Mouse (Mus musculus) stomach, embryonic 14.5 days (tissue): Measurements from ENCODE around the gene Astl. TPM values are rescaled to one million over a fixed set of nuclear protein-coding genes. Genes with fewer than 3 reads are reported as not detected.

ENCODE experiments used
- ATAC-seq: fragments of 200-750 bp; cut with Nextera tagmentation; 2 replicates; pipeline ENCODE4 v1.8.0; 2017; ENCODE audit warnings: low read depth, moderate TSS enrichment; ENCODE audit not compliant: insufficient number of reproducible peaks, insufficient read depth, low FRiP score
- H3K27ac ChIP-seq: fragments of 300-500 bp; sonication (generic); 2 replicates; pipeline ENCODE4 v1.5.1; 2014; ENCODE audit warnings: mild to moderate bottlenecking, low read length, moderate library complexity, mixed read lengths
- H3K27me3 ChIP-seq: fragments of 300-500 bp; sonication (generic); 2 replicates; pipeline ENCODE4 v1.6.1; 2014; ENCODE audit warnings: low read length, control low read depth, mixed read lengths; ENCODE audit not compliant: control insufficient read depth, insufficient read depth
- H3K36me3 ChIP-seq: fragments of 300-500 bp; sonication (generic); 2 replicates; pipeline ENCODE4 v1.6.1; 2014; ENCODE audit warnings: mild to moderate bottlenecking, control low read depth, low read length, moderate library complexity, mixed read lengths; ENCODE audit not compliant: control insufficient read depth, insufficient read depth
- H3K4me1 ChIP-seq: fragments of 300-500 bp; sonication (generic); 2 replicates; pipeline ENCODE4 v1.6.1; 2014; ENCODE audit warnings: low read length, control low read depth, mixed read lengths; ENCODE audit not compliant: control insufficient read depth, insufficient read depth
- H3K4me2 ChIP-seq: fragments of 300-500 bp; sonication (generic); replicated peaks from 2 replicates; pipeline ENCODE4 v1.6.1; 2014; ENCODE audit warnings: low read depth, low read length, control low read depth
- H3K4me3 ChIP-seq: fragments of 300-500 bp; sonication (generic); 2 replicates; pipeline ENCODE4 v1.5.1; 2014; ENCODE audit warnings: low read depth, low read length, control low read depth
- H3K9ac ChIP-seq: fragments of 300-500 bp; sonication (generic); replicated peaks from 2 replicates; pipeline ENCODE4 v1.6.1; 2014; ENCODE audit warnings: low read depth, mild to moderate bottlenecking, control low read depth, low read length, moderate library complexity, mixed read lengths
- H3K9me3 ChIP-seq: fragments of 300-500 bp; sonication (generic); 2 replicates; pipeline ENCODE4 v1.6.1; 2016; ENCODE audit warnings: low read depth, low read length, control low read depth; ENCODE audit not compliant: control insufficient read depth
- WGBS: fragments of 180-500 bp; shearing (Covaris S2); extraction: QIAGEN DNeasy Blood & Tissue Kit; methylation state at CpG from one replicate; pipeline ENCODE4 v1.1.7; 2014; 5-methylcytosine and 5-hydroxymethylcytosine counted together
- polyA plus RNA-seq: library from polyadenylated mRNA; unstranded; fragments of >200 nt; fragmentation: Nextera tagmentation; extraction: Ambion mirVana; gene quantifications from 2 replicates; pipeline ENCODE4 v1.2.1, GENCODE M21; 2014

Gene Astl
- polyA plus RNA-seq, 1 experiment from 2014 or later: not detected

DNA sequence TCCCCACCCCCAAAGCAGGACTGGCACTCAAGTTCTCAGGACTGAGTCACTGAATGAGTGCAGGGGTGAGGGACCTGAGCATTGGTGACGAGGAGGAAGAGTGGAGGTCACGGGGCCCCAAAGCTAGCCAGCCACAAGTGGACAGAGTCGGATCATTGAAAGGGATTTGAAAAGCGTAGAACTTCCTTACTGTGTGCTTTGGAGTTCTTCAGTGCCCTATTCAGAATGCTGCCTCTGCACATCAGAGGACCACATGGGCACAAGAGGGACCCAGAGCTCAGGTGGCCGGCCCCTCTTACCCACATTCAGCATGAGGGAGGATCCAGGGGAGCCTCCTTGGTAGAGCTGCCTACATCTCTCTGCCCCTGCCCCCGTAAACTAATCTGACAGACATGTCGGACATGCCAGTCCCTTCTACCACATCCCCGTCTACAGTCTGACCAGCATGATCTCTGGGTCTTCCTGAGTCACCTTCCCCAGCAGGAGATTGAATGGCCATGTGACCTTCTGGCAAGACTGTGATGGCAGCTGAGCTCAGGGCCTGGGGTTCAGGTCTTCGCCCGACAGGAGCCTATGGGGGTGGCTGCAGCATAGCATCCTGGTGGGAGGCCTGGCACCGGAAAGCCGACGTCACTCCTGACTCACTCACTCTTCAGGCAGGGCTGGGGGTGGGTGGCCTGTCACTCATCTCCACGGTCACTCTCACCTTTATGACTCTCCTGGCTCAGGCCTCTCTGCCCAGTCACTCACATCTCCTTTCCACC lies 5.5 kb upstream of the Astl start:
- Histone ChIP-seq H3K9me3 (no peaks in the 10 kb centered on the region), H3K27ac (no peak overlapping the region), H3K4me2 (no peak overlapping the region), H3K4me1 (no peaks in the 10 kb centered on the region), H3K9ac (no peak overlapping the region), H3K36me3 (no peaks in the 10 kb centered on the region), H3K4me3 (no peak overlapping the region), H3K27me3 (peaks cover 6% of the 10 kb centered on the region; the same call in 1 of the 2 replicates)
- WGBS: 80% methylated on average over 14 of the region's 14 CpGs
- ATAC-seq: no peak

DNA sequence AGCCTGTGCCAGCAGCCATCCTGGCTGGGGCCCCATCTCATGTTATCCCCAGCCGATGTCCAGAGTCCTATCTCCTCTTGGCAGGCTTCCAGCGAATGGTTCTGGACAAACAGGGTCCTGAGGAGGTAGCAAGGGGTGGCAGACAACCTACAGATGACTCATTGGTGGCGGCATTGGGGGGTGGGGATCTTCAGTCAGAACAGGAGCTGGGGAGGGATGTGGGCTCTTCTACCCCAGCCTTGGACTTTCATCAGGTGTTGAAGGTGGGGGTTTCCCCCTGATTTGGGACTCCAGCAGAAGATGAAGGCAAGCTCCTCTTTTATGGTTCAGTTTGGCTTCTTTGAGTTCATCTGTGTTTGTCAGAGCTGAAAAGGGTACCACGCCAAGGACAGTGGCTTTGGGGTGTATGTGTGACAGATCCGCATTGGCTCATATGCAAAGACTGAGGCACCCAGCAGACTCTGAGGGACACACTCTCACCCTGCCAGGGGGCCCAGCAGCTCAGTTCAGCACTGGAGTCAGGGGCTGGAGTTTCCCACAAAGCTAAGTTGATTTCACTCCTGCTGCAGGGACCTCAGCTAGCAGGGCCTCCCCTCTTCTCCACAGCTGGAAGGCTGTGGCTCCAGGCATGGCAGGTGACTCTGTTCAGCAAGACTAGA lies 4.4 kb upstream of the Astl start:
- H3K9me3 ChIP-seq: no peaks in the 10 kb centered on the region
- no peak overlapping the region for H3K4me3 ChIP-seq
- H3K27ac ChIP-seq: no peak overlapping the region
- no peaks in the 10 kb centered on the region for H3K4me1 ChIP-seq
- 58% methylated on average over 5 of the region's 5 CpGs for WGBS
- no peaks in the 10 kb centered on the region for H3K36me3 ChIP-seq
- H3K9ac ChIP-seq: no peak overlapping the region
- no peak for ATAC-seq
- H3K27me3 ChIP-seq: peaks cover 6% of the 10 kb centered on the region; the same call in 1 of the 2 replicates
- H3K4me2 ChIP-seq: no peak overlapping the region

DNA sequence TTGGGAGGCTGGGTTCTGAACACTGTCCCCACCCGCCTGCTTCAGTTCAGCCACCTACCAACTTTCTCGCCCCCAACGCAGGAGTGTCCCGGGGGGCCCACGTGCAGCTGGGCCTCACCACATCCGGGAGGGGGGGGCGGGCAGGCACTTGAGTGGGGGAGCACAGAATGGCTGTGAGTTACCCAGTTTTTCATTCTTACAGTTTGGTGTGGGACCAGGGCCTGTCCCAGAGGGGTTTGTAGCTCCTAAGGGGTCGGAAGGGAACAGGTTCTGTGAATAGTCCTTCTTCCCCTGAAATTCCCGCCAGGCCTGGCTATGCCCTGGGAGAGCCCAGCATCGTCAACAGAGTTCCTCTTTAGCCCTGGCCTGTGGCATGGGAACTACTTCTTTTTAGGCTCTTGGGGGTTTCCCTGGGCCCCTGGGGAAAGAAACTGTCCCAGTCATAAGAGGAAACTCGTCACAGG lies 3.3 kb upstream of the Astl start:
- 52% methylated on average over 11 of the region's 11 CpGs for WGBS
- ATAC-seq: no peak
- H3K4me2 ChIP-seq: no peak overlapping the region
- H3K9ac ChIP-seq: no peak overlapping the region
- H3K4me3 ChIP-seq: no peak overlapping the region
- no peaks in the 10 kb centered on the region for H3K36me3 ChIP-seq
- H3K9me3 ChIP-seq: no peaks in the 10 kb centered on the region
- H3K27ac ChIP-seq: no peak overlapping the region
- no peaks in the 10 kb centered on the region for H3K4me1 ChIP-seq
- H3K27me3 ChIP-seq: peaks cover 6% of the 10 kb centered on the region; the same call in 1 of the 2 replicates

DNA sequence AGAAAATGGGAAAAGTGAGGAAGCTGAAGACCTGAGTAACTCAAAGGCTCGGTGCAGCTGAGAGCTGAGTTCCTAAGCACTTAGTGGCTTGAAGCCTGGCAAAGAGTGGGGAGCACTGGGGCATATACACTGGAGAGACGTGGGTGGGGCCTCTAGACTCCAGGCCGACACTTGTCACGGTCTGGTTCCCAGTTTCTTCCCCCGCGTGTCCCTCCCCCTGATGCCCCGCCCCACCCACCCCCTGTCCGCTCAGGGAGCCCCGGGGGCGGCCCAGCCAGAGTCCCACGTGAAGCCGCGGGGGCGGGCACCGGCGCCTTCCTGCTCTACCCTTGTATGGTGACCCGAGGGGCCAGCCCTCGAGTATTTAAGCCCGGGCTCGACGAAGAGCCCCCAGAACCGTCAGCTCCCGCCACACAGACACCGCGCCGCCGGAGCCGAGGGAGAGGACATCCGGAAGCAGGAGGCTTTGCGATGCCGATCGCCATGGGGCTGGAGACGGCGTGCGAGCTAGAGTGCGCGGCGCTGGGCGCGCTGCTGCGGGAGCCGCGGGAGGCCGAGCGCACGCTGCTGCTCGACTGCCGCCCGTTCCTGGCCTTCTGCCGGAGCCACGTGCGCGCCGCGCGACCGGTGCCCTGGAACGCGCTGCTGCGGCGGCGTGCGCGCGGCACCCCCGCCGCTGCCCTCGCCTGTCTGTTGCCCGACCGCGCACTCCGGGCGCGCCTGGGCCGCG lies 2.5 kb upstream of the Astl start, which contains the start of gene Dusp2:
Gene Dusp2, plus strand, starts transcription at position 393 of the 730 bp plus-strand sequence.
- Histone ChIP-seq H3K9ac (no peak within 1 kb of the TSS; the same call in 1 of the 2 replicates), H3K27ac (no peak within 1 kb of the TSS), H3K4me1 (no peaks in the 10 kb centered on the region), H3K9me3 (no peaks in the 10 kb centered on the region), H3K4me3 (peak within 1 kb of the TSS; percentile 37), H3K36me3 (no peaks in the 10 kb centered on the region), H3K27me3 (peaks cover 6% of the 10 kb centered on the region; the same call in 1 of the 2 replicates), H3K4me2 (peak within 1 kb of the TSS; percentile 81)
- under 1% methylated on average over 73 of the region's 76 CpGs for WGBS
- ATAC-seq: peak; percentile 50

DNA sequence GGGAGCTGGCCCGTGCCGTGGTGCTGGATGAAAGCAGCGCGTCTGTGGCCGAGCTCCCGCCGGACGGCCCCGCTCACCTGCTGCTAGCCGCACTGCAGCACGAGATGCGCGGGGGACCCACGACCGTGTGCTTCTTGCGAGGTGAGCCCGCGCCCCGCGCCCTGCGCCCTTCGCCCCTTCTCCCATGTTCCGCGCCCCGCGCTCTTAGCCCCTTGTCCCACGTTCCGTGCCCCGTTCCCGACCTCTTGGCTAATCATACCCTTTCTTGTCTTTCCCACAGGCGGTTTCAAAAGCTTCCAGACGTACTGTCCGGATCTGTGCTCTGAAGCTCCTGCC lies 2.0 kb upstream of the Astl start:
- Histone ChIP-seq H3K27me3 (peaks cover 6% of the 10 kb centered on the region; the same call in 1 of the 2 replicates), H3K9me3 (no peaks in the 10 kb centered on the region), H3K4me1 (no peaks in the 10 kb centered on the region), H3K9ac (no peak overlapping the region; the same call in 1 of the 2 replicates), H3K36me3 (no peaks in the 10 kb centered on the region), H3K27ac (no peak overlapping the region), H3K4me3 (peak overlapping the region; percentile 37), H3K4me2 (peak overlapping the region; percentile 81)
- 3% methylated on average over 28 of the region's 33 CpGs for WGBS
- no peak; the same call in 1 of the 2 replicates for ATAC-seq

- no peak for ATAC-seq
- Histone ChIP-seq H3K27me3 (peaks cover 6% of the 10 kb centered on the region; the same call in 1 of the 2 replicates), H3K27ac (no peak overlapping the region), H3K9me3 (no peaks in the 10 kb centered on the region), H3K4me2 (peak overlapping the region; percentile 81), H3K9ac (no peak overlapping the region), H3K36me3 (no peaks in the 10 kb centered on the region), H3K4me1 (no peaks in the 10 kb centered on the region), H3K4me3 (peak overlapping the region; percentile 37)
- 46% methylated on average over 5 of the region's 5 CpGs for WGBS
Measured at GRCm38 (mm10) chr2:127336885-127337284, 1.6 kb upstream of the Astl start.

- ATAC-seq: no peak
- WGBS: 63% methylated on average over 11 of the region's 11 CpGs
Measured at GRCm38 (mm10) chr2:127337531-127337930, 908 bp upstream of the Astl start.

DNA sequence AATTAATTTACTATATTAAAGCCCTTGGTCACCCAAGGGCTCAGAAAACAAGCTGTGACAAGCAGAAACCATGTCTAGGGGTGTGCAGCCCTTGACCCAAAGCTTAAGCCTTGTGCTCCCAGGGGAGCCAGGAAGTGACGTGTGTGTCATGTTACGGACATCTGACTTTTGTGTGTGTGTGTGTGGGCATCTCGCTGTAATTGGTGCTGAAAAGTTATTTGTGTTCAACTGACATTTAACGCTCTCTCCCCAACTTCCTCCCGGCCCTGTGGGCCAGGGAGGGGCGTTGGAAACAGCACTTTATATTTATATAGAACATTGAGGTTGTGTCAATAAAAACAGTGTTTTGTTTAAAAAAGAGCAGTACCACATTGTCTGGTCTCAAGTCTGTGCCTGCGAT lies 427 bp upstream of the Astl start:
- H3K9ac ChIP-seq: no peak overlapping the region
- no peak overlapping the region for H3K4me3 ChIP-seq
- H3K9me3 ChIP-seq: no peaks in the 10 kb centered on the region
- H3K27me3 ChIP-seq: peaks cover 6% of the 10 kb centered on the region; the same call in 1 of the 2 replicates
- WGBS: 59% methylated on average over 7 of the region's 7 CpGs
- no peak overlapping the region for H3K4me2 ChIP-seq
- H3K36me3 ChIP-seq: no peaks in the 10 kb centered on the region
- ATAC-seq: no peak
- no peak overlapping the region for H3K27ac ChIP-seq
- H3K4me1 ChIP-seq: no peaks in the 10 kb centered on the region

More at GRCm38 (mm10) chr2:127337531-127337930, 908 bp upstream of the Astl start:
- Histone ChIP-seq H3K27me3 (peaks cover 6% of the 10 kb centered on the region; the same call in 1 of the 2 replicates), H3K27ac (no peak overlapping the region), H3K4me3 (no peak overlapping the region), H3K9me3 (no peaks in the 10 kb centered on the region), H3K4me1 (no peaks in the 10 kb centered on the region), H3K4me2 (peak overlapping the region; percentile 81; the same call in 1 of the 2 replicates), H3K9ac (no peak overlapping the region), H3K36me3 (no peaks in the 10 kb centered on the region)
